Mouse (Mus musculus) frontal cortex, postnatal 14 days (tissue): ENCODE measurements around the gene Cfap57.
"Not testable (repeated sequence)": the region's sequence is repeated elsewhere in the genome, so short reads cannot be mapped to it uniquely, and the experiment has no call there.

Experiments used
- DNase-seq, 2 experiments: peaks; one replicate each; pipeline ENCODE4 v3.0.0; 2022; ENCODE audit warnings: low spot score in 2 of 2

The Cfap57 gene

GRCm38 (mm10) chr4:118518208-118518607, 102.4 kb downstream of the Cfap57 start:
- DNase-seq = no peak

- DNase-seq = no peak
Measured at GRCm38 (mm10) chr4:118517497-118518146, 103.0 kb downstream of the Cfap57 start.

- DNase-seq = no peak
Measured at GRCm38 (mm10) chr4:118516699-118517496, 103.7 kb downstream of the Cfap57 start.

- no peak for DNase-seq
Measured at GRCm38 (mm10) chr4:118509050-118509449, 111.5 kb downstream of the Cfap57 start.

- not testable (repeated sequence) for DNase-seq
Measured at GRCm38 (mm10) chr4:118507171-118507570, 113.4 kb downstream of the Cfap57 start.

GRCm38 (mm10) chr4:118505551-118505950, 115.0 kb downstream of the Cfap57 start:
- no peak for DNase-seq
